Mouse (Mus musculus) G1E (cell line): Measurements from ENCODE around the gene Igfbp3. TPM values are rescaled to one million over a fixed set of nuclear protein-coding genes. Genes with fewer than 3 reads are reported as not detected.
A peak's percentile ranks its signal among the peaks of the same experiment; 100 is the strongest.

ENCODE experiments used
- ATAC-seq: 2 replicates; pipeline ENCODE4 v1.8.0; 2016; ENCODE audit warnings: mild to moderate bottlenecking; ENCODE audit not compliant: insufficient number of reproducible peaks, poor library complexity, low FRiP score, severe bottlenecking; ENCODE audit errors: extremely low read depth
- DNase-seq: peaks from one replicate; pipeline ENCODE4 v3.0.0; 2012; ENCODE audit warnings: low spot score
- H3K27me3 ChIP-seq: 2 replicates; pipeline ENCODE4 v1.6.1; 2012; ENCODE audit warnings: mild to moderate bottlenecking, low read length, inconsistent platforms; ENCODE audit not compliant: insufficient read depth
- H3K36me3 ChIP-seq: replicated peaks from 2 replicates; pipeline ENCODE3; 2012; ENCODE audit warnings: mild to moderate bottlenecking, inconsistent platforms
- H3K4me1 ChIP-seq: 2 replicates; pipeline ENCODE4 v1.6.1; 2012; ENCODE audit warnings: low read depth, low read length, inconsistent platforms, mixed read lengths; ENCODE audit not compliant: insufficient read depth
- H3K4me3 ChIP-seq: 2 replicates; pipeline ENCODE4 v1.5.1; 2012; ENCODE audit warnings: low read depth, mild to moderate bottlenecking, inconsistent platforms, low read length, moderate library complexity, mixed read lengths
- H3K9me3 ChIP-seq: replicated peaks from 2 replicates; pipeline ENCODE4 v1.6.1; 2012; ENCODE audit warnings: inconsistent platforms
- CTCF ChIP-seq: IDR thresholded peaks from 2 replicates; pipeline ENCODE4 v1.5.1; 2012; ENCODE audit warnings: low read depth, low read length, inconsistent platforms, mixed read lengths
- GATA1 ChIP-seq: IDR thresholded peaks from 2 replicates; pipeline ENCODE4 v1.6.1; 2012; ENCODE audit warnings: borderline replicate concordance, low read length, inconsistent platforms, mixed read lengths
- GATA2 ChIP-seq: IDR thresholded peaks from 2 replicates; pipeline ENCODE4 v1.6.1; 2012; ENCODE audit warnings: low read depth, low read length, inconsistent platforms, borderline replicate concordance
- POLR2AphosphoS5 ChIP-seq: IDR thresholded peaks from 2 replicates; pipeline ENCODE4 v1.6.1; 2012; ENCODE audit warnings: low read depth, low read length, inconsistent platforms; ENCODE audit not compliant: insufficient replicate concordance
- TAL1 ChIP-seq: conservative IDR thresholded peaks from 2 replicates; pipeline ENCODE4 v1.6.1; 2012; ENCODE audit warnings: low read depth, low read length, inconsistent platforms, mixed read lengths
- polyA plus RNA-seq: library from polyadenylated mRNA; stranded (reverse); fragments of >175 nt; gene quantifications from 2 replicates; pipeline ENCODE4 v1.2.3, GENCODE M21; 2012
- total RNA-seq, 2 experiments: library from RNA; stranded (forward) in 1 of 2; stranded (reverse) in 1 of 2; fragments of 200-1000 nt in 1 of 2; fragments of >200 nt in 1 of 2; fragmentation: Nextera tagmentation in 1 of 2; gene quantifications; 2 replicates each; pipeline ENCODE4 v1.2.3; 2014 to 2017

Igfbp3 gene
- total and polyA plus RNA-seq, 3 experiments = 0.16 TPM; not detected in 2

- ATAC-seq = no peak
- H3K4me3 ChIP-seq = no peak overlapping the region
Measured at GRCm38 (mm10) chr11:7214342-7214660, 578 bp upstream of the Igfbp3 start.

GRCm38 (mm10) chr11:7213161-7213500 is 592 bp downstream of the Igfbp3 start:
- Histone ChIP-seq H3K27me3 (no peaks in the 10 kb centered on the region), H3K36me3 (no peaks in the 10 kb centered on the region), H3K4me3 (no peak overlapping the region; the same call in 1 of the 2 replicates), H3K9me3 (peaks cover 23% of the 10 kb centered on the region), H3K4me1 (no peaks in the 10 kb centered on the region)
- no peak for DNase-seq
- ATAC-seq = no peak
- TF ChIP-seq CTCF = no peak
- no peak for TF ChIP-seq GATA1
- no peak for TF ChIP-seq TAL1
- no peak for TF ChIP-seq GATA2
- TF ChIP-seq POLR2AphosphoS5 = no peak

More at GRCm38 (mm10) chr11:7214342-7214660, 578 bp upstream of the Igfbp3 start:
- DNase-seq = no peak
- no peaks in the 10 kb centered on the region for H3K4me1 ChIP-seq
- H3K27me3 ChIP-seq = no peaks in the 10 kb centered on the region
- TF ChIP-seq CTCF = no peak
- no peak for TF ChIP-seq GATA1
- TF ChIP-seq POLR2AphosphoS5 = no peak
- no peak for TF ChIP-seq GATA2
- no peaks in the 10 kb centered on the region for H3K36me3 ChIP-seq
- H3K9me3 ChIP-seq = peaks cover 17% of the 10 kb centered on the region

GRCm38 (mm10) chr11:7212126-7212798 is 1.5 kb downstream of the Igfbp3 start:
- DNase-seq (no peak), ATAC-seq (no peak)
- Histone ChIP-seq H3K27me3 (no peaks in the 10 kb centered on the region), H3K9me3 (peaks cover 24% of the 10 kb centered on the region), H3K4me3 (no peak overlapping the region), H3K36me3 (no peaks in the 10 kb centered on the region), H3K4me1 (no peaks in the 10 kb centered on the region)
- TF ChIP-seq POLR2AphosphoS5 (no peak), CTCF (no peak), TAL1 (no peak), GATA1 (no peak), GATA2 (no peak)

GRCm38 (mm10) chr11:7211211-7211610 is 2.5 kb downstream of the Igfbp3 start:
- Histone ChIP-seq H3K4me3 (no peak overlapping the region), H3K4me1 (no peaks in the 10 kb centered on the region), H3K9me3 (peaks cover 24% of the 10 kb centered on the region), H3K27me3 (no peaks in the 10 kb centered on the region), H3K36me3 (no peaks in the 10 kb centered on the region)
- TF ChIP-seq GATA1 = no peak
- no peak for TF ChIP-seq GATA2
- TF ChIP-seq TAL1 = no peak
- no peak for TF ChIP-seq POLR2AphosphoS5
- DNase-seq = no peak
- no peak for ATAC-seq

GRCm38 (mm10) chr11:7210343-7210742 is 3.4 kb downstream of the Igfbp3 start:
- H3K4me1 ChIP-seq = no peaks in the 10 kb centered on the region
- H3K27me3 ChIP-seq = no peaks in the 10 kb centered on the region
- H3K36me3 ChIP-seq = no peaks in the 10 kb centered on the region
- no peak for TF ChIP-seq GATA2
- 0 out of 2 replicates have a peak, but pooled peaks have one; percentile 17 for TF ChIP-seq CTCF
- TF ChIP-seq GATA1 = no peak
- no peak for TF ChIP-seq POLR2AphosphoS5
- peaks cover 25% of the 10 kb centered on the region for H3K9me3 ChIP-seq
- ATAC-seq (no peak), DNase-seq (no peak)
- H3K4me3 ChIP-seq = no peak overlapping the region

- Histone ChIP-seq H3K4me3 (no peak overlapping the region), H3K9me3 (peaks cover 21% of the 10 kb centered on the region), H3K4me1 (no peaks in the 10 kb centered on the region), H3K36me3 (no peaks in the 10 kb centered on the region), H3K27me3 (0 out of 2 replicates have a peak, but pooled peaks cover 2% of the 10 kb centered on the region)
- ATAC-seq (no peak), DNase-seq (no peak)
- no peak for TF ChIP-seq GATA2
- TF ChIP-seq TAL1 = no peak
- TF ChIP-seq CTCF = no peak
- TF ChIP-seq GATA1 = no peak
- no peak for TF ChIP-seq POLR2AphosphoS5
Measured at GRCm38 (mm10) chr11:7203846-7204245, 9.9 kb downstream of the Igfbp3 start.

- Histone ChIP-seq H3K27me3 (0 out of 2 replicates have a peak, but pooled peaks cover 2% of the 10 kb centered on the region), H3K36me3 (no peaks in the 10 kb centered on the region), H3K4me3 (no peak overlapping the region), H3K9me3 (peaks cover 25% of the 10 kb centered on the region), H3K4me1 (no peaks in the 10 kb centered on the region)
- TF ChIP-seq GATA2 (no peak), TAL1 (no peak), GATA1 (no peak), CTCF (no peak), POLR2AphosphoS5 (no peak)
- DNase-seq (no peak), ATAC-seq (no peak)
Measured at GRCm38 (mm10) chr11:7202206-7202605, 11.5 kb downstream of the Igfbp3 start.
